Mouse (Mus musculus) G1E (cell line): ENCODE results near the gene Rgs6. TPM values are rescaled to one million over a fixed set of nuclear protein-coding genes. Genes with fewer than 3 reads are reported as not detected.

Source experiments
- ATAC-seq: 2 replicates; pipeline ENCODE4 v1.8.0; 2016; ENCODE audit warnings: mild to moderate bottlenecking; ENCODE audit not compliant: insufficient number of reproducible peaks, poor library complexity, low FRiP score, severe bottlenecking; ENCODE audit errors: extremely low read depth
- DNase-seq: peaks from one replicate; pipeline ENCODE4 v3.0.0; 2012; ENCODE audit warnings: low spot score
- H3K27me3 ChIP-seq: 2 replicates; pipeline ENCODE4 v1.6.1; 2012; ENCODE audit warnings: mild to moderate bottlenecking, low read length, inconsistent platforms; ENCODE audit not compliant: insufficient read depth
- H3K36me3 ChIP-seq: replicated peaks from 2 replicates; pipeline ENCODE3; 2012; ENCODE audit warnings: mild to moderate bottlenecking, inconsistent platforms
- H3K4me1 ChIP-seq: 2 replicates; pipeline ENCODE4 v1.6.1; 2012; ENCODE audit warnings: low read depth, low read length, inconsistent platforms, mixed read lengths; ENCODE audit not compliant: insufficient read depth
- H3K4me3 ChIP-seq: 2 replicates; pipeline ENCODE4 v1.5.1; 2012; ENCODE audit warnings: low read depth, mild to moderate bottlenecking, inconsistent platforms, low read length, moderate library complexity, mixed read lengths
- H3K9me3 ChIP-seq: replicated peaks from 2 replicates; pipeline ENCODE4 v1.6.1; 2012; ENCODE audit warnings: inconsistent platforms
- CTCF ChIP-seq: IDR thresholded peaks from 2 replicates; pipeline ENCODE4 v1.5.1; 2012; ENCODE audit warnings: low read depth, low read length, inconsistent platforms, mixed read lengths
- GATA1 ChIP-seq: IDR thresholded peaks from 2 replicates; pipeline ENCODE4 v1.6.1; 2012; ENCODE audit warnings: borderline replicate concordance, low read length, inconsistent platforms, mixed read lengths
- GATA2 ChIP-seq: IDR thresholded peaks from 2 replicates; pipeline ENCODE4 v1.6.1; 2012; ENCODE audit warnings: low read depth, low read length, inconsistent platforms, borderline replicate concordance
- POLR2AphosphoS5 ChIP-seq: IDR thresholded peaks from 2 replicates; pipeline ENCODE4 v1.6.1; 2012; ENCODE audit warnings: low read depth, low read length, inconsistent platforms; ENCODE audit not compliant: insufficient replicate concordance
- TAL1 ChIP-seq: conservative IDR thresholded peaks from 2 replicates; pipeline ENCODE4 v1.6.1; 2012; ENCODE audit warnings: low read depth, low read length, inconsistent platforms, mixed read lengths
- polyA plus RNA-seq: library from polyadenylated mRNA; stranded (reverse); fragments of >175 nt; gene quantifications from 2 replicates; pipeline ENCODE4 v1.2.3, GENCODE M21; 2012
- total RNA-seq, 2 experiments: library from RNA; stranded (forward) in 1 of 2; stranded (reverse) in 1 of 2; fragments of 200-1000 nt in 1 of 2; fragments of >200 nt in 1 of 2; fragmentation: Nextera tagmentation in 1 of 2; gene quantifications; 2 replicates each; pipeline ENCODE4 v1.2.3; 2014 to 2017

Rgs6 gene
- total and polyA plus RNA-seq, 3 experiments, result 0.44 TPM; not detected in 2

DNA sequence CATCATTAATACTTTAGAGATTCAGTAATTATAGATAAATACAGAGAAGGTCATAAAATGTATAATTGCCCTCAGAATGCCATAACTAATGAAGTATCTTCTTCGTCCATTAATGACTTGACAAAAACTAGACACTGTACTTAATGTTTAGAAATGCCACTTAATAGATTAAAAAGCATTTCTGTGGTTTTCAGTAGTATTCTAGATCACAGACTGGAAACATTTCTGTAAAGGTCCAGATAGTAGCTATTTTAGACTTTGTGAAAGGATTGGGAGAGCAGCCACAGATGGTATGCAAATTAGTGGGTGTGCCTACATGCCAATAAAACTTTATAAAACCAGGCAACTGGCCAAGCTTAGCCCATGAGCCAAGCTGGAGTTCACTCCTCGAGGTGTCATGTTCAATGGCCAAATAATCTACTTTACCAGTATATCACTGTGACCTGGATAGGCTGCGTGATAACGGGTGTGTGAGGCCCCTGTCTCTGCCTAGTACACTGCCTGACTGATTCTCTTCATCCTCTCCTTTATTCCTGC lies 82.2 kb downstream of the Rgs6 start:
- H3K4me1 ChIP-seq, result no peaks in the 10 kb centered on the region
- DNase-seq, result no peak
- H3K36me3 ChIP-seq, result no peaks in the 10 kb centered on the region
- peaks cover 6% of the 10 kb centered on the region for H3K27me3 ChIP-seq
- TF ChIP-seq GATA1 (no peak), POLR2AphosphoS5 (no peak), TAL1 (no peak), GATA2 (no peak), CTCF (no peak)
- no peaks in the 10 kb centered on the region for H3K9me3 ChIP-seq
- ATAC-seq, result no peak
- H3K4me3 ChIP-seq, result no peak overlapping the region

DNA sequence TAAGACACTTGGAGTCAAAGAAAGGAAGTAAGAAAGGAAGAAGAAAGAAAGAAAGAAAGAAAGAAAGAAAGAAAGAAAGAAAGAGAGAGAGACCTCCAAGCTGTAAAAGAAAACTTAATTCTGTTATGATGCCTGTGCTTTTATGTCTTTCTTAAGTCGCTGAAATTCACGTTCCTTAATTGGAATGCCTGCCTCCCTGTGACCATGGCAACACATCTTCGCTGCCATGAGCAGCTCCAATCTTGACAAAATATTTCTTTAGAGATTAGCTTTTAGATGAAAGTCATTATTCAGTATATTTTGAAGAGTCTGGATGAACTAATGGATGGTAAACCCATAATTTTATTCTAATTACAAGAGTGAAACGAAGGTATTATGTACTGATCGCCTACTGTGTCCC lies 83.5 kb downstream of the Rgs6 start:
- Histone ChIP-seq H3K4me3 (no peak overlapping the region), H3K4me1 (no peaks in the 10 kb centered on the region), H3K9me3 (no peaks in the 10 kb centered on the region), H3K27me3 (peaks cover 6% of the 10 kb centered on the region), H3K36me3 (no peaks in the 10 kb centered on the region)
- no peak for ATAC-seq
- TF ChIP-seq POLR2AphosphoS5 (no peak), TAL1 (no peak), GATA2 (no peak), CTCF (no peak), GATA1 (no peak)
- DNase-seq, result no peak

DNA sequence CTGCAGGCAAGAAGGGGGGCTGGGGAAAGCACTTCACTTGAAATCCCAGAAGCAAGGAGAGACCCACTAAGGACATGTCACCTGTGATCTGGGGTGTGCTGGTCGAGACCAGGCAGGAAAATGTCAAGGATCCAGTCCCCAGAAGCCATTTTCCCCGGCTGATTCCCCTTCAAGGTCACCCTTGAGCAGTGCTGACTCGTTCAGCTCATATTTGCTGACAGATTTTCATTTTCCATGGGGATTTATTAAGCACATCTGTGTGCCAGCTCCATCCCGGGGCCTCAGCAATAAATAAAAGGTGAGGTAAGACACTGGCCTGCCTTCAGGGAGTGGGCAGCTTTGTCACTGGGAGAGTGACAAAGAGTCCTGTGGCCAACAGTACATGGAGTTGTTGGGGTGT lies 87.0 kb downstream of the Rgs6 start:
- Histone ChIP-seq H3K4me3 (no peak overlapping the region), H3K27me3 (0 out of 2 replicates have a peak, but pooled peaks cover 4% of the 10 kb centered on the region), H3K4me1 (no peaks in the 10 kb centered on the region), H3K36me3 (no peaks in the 10 kb centered on the region), H3K9me3 (no peaks in the 10 kb centered on the region)
- TF ChIP-seq CTCF, result no peak
- TF ChIP-seq TAL1, result no peak
- DNase-seq, result no peak
- ATAC-seq, result no peak

DNA sequence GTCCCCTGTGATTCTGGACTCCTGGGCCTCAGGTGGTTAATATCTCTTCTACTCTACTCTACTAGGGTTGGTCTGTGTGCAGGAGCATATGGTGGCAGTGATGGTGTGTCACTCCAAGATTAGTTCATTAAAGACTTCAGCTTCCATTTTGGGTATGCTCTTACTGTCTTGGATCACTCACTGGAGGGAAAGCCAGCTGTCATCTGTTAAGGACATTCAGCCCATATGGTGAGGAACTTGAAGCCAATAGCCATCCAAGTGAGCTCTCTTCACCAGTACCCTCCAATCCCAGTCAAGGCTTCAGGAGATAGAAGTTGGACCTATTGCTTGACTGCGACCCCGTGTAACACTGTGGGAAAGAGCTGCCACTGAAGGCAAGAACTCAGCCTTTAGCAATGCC lies 98.9 kb downstream of the Rgs6 start:
- H3K4me3 ChIP-seq, result no peak overlapping the region
- 0 out of 2 replicates have a peak, but pooled peaks cover 8% of the 10 kb centered on the region for H3K27me3 ChIP-seq
- no peaks in the 10 kb centered on the region for H3K9me3 ChIP-seq
- DNase-seq (no peak), ATAC-seq (no peak)
- no peaks in the 10 kb centered on the region for H3K4me1 ChIP-seq
- no peaks in the 10 kb centered on the region for H3K36me3 ChIP-seq
- TF ChIP-seq CTCF (no peak), POLR2AphosphoS5 (no peak), GATA1 (no peak)

DNA sequence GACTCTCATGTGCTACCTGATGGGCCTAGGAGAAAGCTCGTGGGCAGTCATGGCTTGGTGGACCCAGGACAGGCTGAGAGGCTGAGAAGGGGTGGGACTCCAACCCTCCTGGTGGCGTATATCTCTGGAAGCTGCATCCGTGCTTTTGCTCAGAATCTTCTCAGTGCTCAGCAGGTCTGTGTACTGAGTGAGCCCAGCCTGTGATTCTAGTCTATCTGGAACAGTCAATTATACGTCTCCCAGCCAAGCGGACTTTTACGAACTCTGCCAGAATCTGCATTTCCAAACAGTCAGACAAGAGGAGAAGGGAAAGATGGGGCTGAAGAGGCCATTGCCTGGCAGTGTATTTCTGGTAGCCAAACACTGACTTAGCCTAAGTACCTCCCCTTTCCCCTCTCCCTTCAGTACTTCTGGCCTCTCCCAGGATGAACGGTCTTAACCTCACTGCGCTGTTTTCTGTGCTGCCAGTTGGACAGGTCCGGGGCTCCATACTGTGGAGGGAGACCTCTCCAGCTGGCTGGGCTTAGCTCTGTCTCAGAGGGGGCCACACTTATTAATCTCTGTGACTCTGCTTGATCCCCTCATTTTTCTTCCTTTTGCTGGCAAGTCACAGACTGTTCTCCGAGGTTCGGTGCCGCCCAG lies 110.9 kb downstream of the Rgs6 start:
- Histone ChIP-seq H3K9me3 (no peaks in the 10 kb centered on the region), H3K36me3 (no peaks in the 10 kb centered on the region), H3K27me3 (peaks cover 8% of the 10 kb centered on the region; the same call in 1 of the 2 replicates), H3K4me1 (no peaks in the 10 kb centered on the region; the same call in 1 of the 2 replicates), H3K4me3 (no peak overlapping the region)
- ATAC-seq, result no peak
- no peak for DNase-seq
- TF ChIP-seq POLR2AphosphoS5, result no peak
- no peak for TF ChIP-seq GATA1
- TF ChIP-seq TAL1, result no peak
- TF ChIP-seq CTCF, result no peak
- TF ChIP-seq GATA2, result no peak

DNA sequence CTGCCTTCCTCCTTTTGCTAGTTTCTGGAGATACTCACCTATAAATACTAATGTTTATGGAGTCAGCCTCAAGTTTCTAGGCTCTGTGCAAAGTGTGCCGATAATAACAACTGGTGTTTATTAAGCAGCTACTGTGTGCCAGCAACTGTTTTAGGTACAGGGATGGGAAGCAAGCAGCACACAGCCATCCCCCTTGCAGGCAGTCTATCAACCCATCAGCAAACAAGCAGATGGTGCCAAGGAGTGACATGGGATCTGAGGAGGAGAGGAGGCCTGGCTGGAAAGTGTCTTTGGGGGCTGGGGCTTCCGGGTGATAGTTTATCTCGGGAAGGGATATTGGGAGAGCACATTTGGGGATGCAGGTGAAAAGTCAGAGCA lies 111.4 kb downstream of the Rgs6 start:
- no peak for DNase-seq
- Histone ChIP-seq H3K4me1 (no peaks in the 10 kb centered on the region), H3K36me3 (no peaks in the 10 kb centered on the region), H3K9me3 (no peaks in the 10 kb centered on the region), H3K4me3 (no peak overlapping the region), H3K27me3 (0 out of 2 replicates have a peak, but pooled peaks cover 6% of the 10 kb centered on the region)
- TF ChIP-seq GATA2, result no peak
- TF ChIP-seq GATA1, result no peak
- TF ChIP-seq POLR2AphosphoS5, result no peak
- TF ChIP-seq TAL1, result no peak
- TF ChIP-seq CTCF, result no peak
- ATAC-seq, result no peak

DNA sequence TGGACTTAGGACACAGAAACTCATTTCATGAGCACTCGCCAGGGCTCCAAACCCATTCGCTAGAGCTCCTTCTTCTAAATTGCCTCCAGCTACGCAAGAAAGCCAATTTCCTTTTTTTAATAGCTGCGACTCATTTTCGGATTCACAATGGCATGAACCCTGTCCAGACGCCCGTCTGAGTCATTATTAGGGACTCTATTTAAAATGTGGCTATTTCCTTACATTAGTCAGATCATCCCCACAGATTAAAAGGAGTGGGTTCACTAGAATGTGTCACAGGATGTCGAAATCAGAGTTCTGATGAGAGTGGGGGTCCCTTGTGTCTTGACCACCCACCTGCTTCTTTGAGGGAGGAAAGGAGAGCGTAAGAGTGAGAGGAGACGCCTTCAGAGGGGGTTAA lies 112.1 kb downstream of the Rgs6 start:
- Histone ChIP-seq H3K4me1 (no peaks in the 10 kb centered on the region), H3K27me3 (0 out of 2 replicates have a peak, but pooled peaks cover 6% of the 10 kb centered on the region), H3K36me3 (no peaks in the 10 kb centered on the region), H3K9me3 (no peaks in the 10 kb centered on the region), H3K4me3 (no peak overlapping the region)
- DNase-seq, result no peak
- TF ChIP-seq GATA2 (no peak), GATA1 (no peak), TAL1 (no peak), CTCF (no peak), POLR2AphosphoS5 (no peak)
- no peak for ATAC-seq
